Mouse (Mus musculus): ENCODE measurements around the gene 4931422A03Rik. TPM values are rescaled to one million over a fixed set of nuclear protein-coding genes. Genes with fewer than 3 reads are reported as not detected.

Gene 4931422A03Rik
- polyA plus RNA-seq, 1 experiment, result not detected

- Histone ChIP-seq H3K27ac (ENCODE audit: insufficient read depth, low read length) (no peak overlapping the region), H3K4me3 (ENCODE audit: insufficient read depth, low read length) (no peak overlapping the region), H3K4me1 (ENCODE audit: control insufficient read depth, insufficient read depth, low read length) (no peaks in the 10 kb centered on the region)
- TF ChIP-seq CTCF (IDR thresholded peaks at IDR 0.05; ENCODE audit: borderline replicate concordance, insufficient read depth, low read length), result no peak
- TF ChIP-seq POLR2A (IDR thresholded peaks at IDR 0.05; ENCODE audit: low read depth, low read length), result no peak
These were observed 69.1 kb downstream of the 4931422A03Rik start for GRCm38 (mm10) chr2:103959066-103959465.

- Histone ChIP-seq H3K4me1 (ENCODE audit: control insufficient read depth, insufficient read depth, low read length) (no peaks in the 10 kb centered on the region), H3K4me3 (ENCODE audit: insufficient read depth, low read length) (no peak overlapping the region), H3K27ac (ENCODE audit: insufficient read depth, low read length) (no peak overlapping the region)
- TF ChIP-seq CTCF (IDR thresholded peaks at IDR 0.05; ENCODE audit: borderline replicate concordance, insufficient read depth, low read length) (no peak), POLR2A (IDR thresholded peaks at IDR 0.05; ENCODE audit: low read depth, low read length) (no peak)
These were observed 69.5 kb downstream of the 4931422A03Rik start for GRCm38 (mm10) chr2:103958634-103959033.

GRCm38 (mm10) chr2:103957649-103958546 is 70.3 kb downstream of the 4931422A03Rik start, which contains the start of gene Lmo2:
TSS of gene Lmo2 (plus strand) at chr2:103957986.
- H3K4me3 ChIP-seq (ENCODE audit: insufficient read depth, low read length), result no peak within 1 kb of the TSS
- no peak for TF ChIP-seq POLR2A (IDR thresholded peaks at IDR 0.05; ENCODE audit: low read depth, low read length)
- no peak for TF ChIP-seq CTCF (IDR thresholded peaks at IDR 0.05; ENCODE audit: borderline replicate concordance, insufficient read depth, low read length)
- no peaks in the 10 kb centered on the region for H3K4me1 ChIP-seq (ENCODE audit: control insufficient read depth, insufficient read depth, low read length)
- H3K27ac ChIP-seq (ENCODE audit: insufficient read depth, low read length), result no peak within 1 kb of the TSS

- Histone ChIP-seq H3K4me1 (ENCODE audit: control insufficient read depth, insufficient read depth, low read length) (no peaks in the 10 kb centered on the region), H3K27ac (ENCODE audit: insufficient read depth, low read length) (no peak overlapping the region), H3K4me3 (ENCODE audit: insufficient read depth, low read length) (no peak overlapping the region)
- no peak for TF ChIP-seq POLR2A (IDR thresholded peaks at IDR 0.05; ENCODE audit: low read depth, low read length)
These were observed 71.3 kb downstream of the 4931422A03Rik start for GRCm38 (mm10) chr2:103956867-103957266.

GRCm38 (mm10) chr2:103955714-103956113 is 72.4 kb downstream of the 4931422A03Rik start:
- Histone ChIP-seq H3K27ac (ENCODE audit: insufficient read depth, low read length) (no peak overlapping the region), H3K4me3 (ENCODE audit: insufficient read depth, low read length) (no peak overlapping the region), H3K4me1 (ENCODE audit: control insufficient read depth, insufficient read depth, low read length) (no peaks in the 10 kb centered on the region)
- TF ChIP-seq POLR2A (IDR thresholded peaks at IDR 0.05; ENCODE audit: low read depth, low read length) (no peak), CTCF (IDR thresholded peaks at IDR 0.05; ENCODE audit: borderline replicate concordance, insufficient read depth, low read length) (no peak)

- Histone ChIP-seq H3K27ac (ENCODE audit: insufficient read depth, low read length) (no peak overlapping the region), H3K4me1 (ENCODE audit: control insufficient read depth, insufficient read depth, low read length) (no peaks in the 10 kb centered on the region), H3K4me3 (ENCODE audit: insufficient read depth, low read length) (no peak overlapping the region)
- no peak for TF ChIP-seq CTCF (IDR thresholded peaks at IDR 0.05; ENCODE audit: borderline replicate concordance, insufficient read depth, low read length)
- no peak for TF ChIP-seq POLR2A (IDR thresholded peaks at IDR 0.05; ENCODE audit: low read depth, low read length)
These were observed 74.9 kb downstream of the 4931422A03Rik start for GRCm38 (mm10) chr2:103953050-103953835.

GRCm38 (mm10) chr2:103947982-103948655 is 80.0 kb downstream of the 4931422A03Rik start:
- Histone ChIP-seq H3K4me1 (ENCODE audit: control insufficient read depth, insufficient read depth, low read length) (no peaks in the 10 kb centered on the region), H3K27ac (ENCODE audit: insufficient read depth, low read length) (no peak overlapping the region), H3K4me3 (ENCODE audit: insufficient read depth, low read length) (no peak overlapping the region)
- TF ChIP-seq POLR2A (IDR thresholded peaks at IDR 0.05; ENCODE audit: low read depth, low read length) (no peak), CTCF (IDR thresholded peaks at IDR 0.05; ENCODE audit: borderline replicate concordance, insufficient read depth, low read length) (no peak)

GRCm38 (mm10) chr2:103946892-103947291 is 81.3 kb downstream of the 4931422A03Rik start:
- no peak overlapping the region for H3K27ac ChIP-seq (ENCODE audit: insufficient read depth, low read length)
- TF ChIP-seq CTCF (IDR thresholded peaks at IDR 0.05; ENCODE audit: borderline replicate concordance, insufficient read depth, low read length) (no peak), POLR2A (IDR thresholded peaks at IDR 0.05; ENCODE audit: low read depth, low read length) (no peak)
- no peak overlapping the region for H3K4me3 ChIP-seq (ENCODE audit: insufficient read depth, low read length)
- no peaks in the 10 kb centered on the region for H3K4me1 ChIP-seq (ENCODE audit: control insufficient read depth, insufficient read depth, low read length)

- no peak overlapping the region for H3K4me3 ChIP-seq (ENCODE audit: insufficient read depth, low read length)
- H3K27ac ChIP-seq (ENCODE audit: insufficient read depth, low read length), result no peak overlapping the region
- H3K4me1 ChIP-seq (ENCODE audit: control insufficient read depth, insufficient read depth, low read length), result no peaks in the 10 kb centered on the region
- TF ChIP-seq POLR2A (IDR thresholded peaks at IDR 0.05; ENCODE audit: low read depth, low read length), result no peak
- no peak for TF ChIP-seq CTCF (IDR thresholded peaks at IDR 0.05; ENCODE audit: borderline replicate concordance, insufficient read depth, low read length)
These were observed 82.5 kb downstream of the 4931422A03Rik start for GRCm38 (mm10) chr2:103945571-103946092.
